Mouse (Mus musculus) layer of hippocampus, adult 11-12 months (tissue): ENCODE results near the gene Usp32.
A peak's percentile ranks its signal among the peaks of the same experiment; 100 is the strongest.
"Not testable (repeated sequence)": the region's sequence is repeated elsewhere in the genome, so short reads cannot be mapped to it uniquely, and the experiment has no call there.

Experiments
- DNase-seq: peaks from one replicate; pipeline ENCODE4 v3.0.0; 2022; ENCODE audit warnings: low spot score

Usp32 gene

DNA sequence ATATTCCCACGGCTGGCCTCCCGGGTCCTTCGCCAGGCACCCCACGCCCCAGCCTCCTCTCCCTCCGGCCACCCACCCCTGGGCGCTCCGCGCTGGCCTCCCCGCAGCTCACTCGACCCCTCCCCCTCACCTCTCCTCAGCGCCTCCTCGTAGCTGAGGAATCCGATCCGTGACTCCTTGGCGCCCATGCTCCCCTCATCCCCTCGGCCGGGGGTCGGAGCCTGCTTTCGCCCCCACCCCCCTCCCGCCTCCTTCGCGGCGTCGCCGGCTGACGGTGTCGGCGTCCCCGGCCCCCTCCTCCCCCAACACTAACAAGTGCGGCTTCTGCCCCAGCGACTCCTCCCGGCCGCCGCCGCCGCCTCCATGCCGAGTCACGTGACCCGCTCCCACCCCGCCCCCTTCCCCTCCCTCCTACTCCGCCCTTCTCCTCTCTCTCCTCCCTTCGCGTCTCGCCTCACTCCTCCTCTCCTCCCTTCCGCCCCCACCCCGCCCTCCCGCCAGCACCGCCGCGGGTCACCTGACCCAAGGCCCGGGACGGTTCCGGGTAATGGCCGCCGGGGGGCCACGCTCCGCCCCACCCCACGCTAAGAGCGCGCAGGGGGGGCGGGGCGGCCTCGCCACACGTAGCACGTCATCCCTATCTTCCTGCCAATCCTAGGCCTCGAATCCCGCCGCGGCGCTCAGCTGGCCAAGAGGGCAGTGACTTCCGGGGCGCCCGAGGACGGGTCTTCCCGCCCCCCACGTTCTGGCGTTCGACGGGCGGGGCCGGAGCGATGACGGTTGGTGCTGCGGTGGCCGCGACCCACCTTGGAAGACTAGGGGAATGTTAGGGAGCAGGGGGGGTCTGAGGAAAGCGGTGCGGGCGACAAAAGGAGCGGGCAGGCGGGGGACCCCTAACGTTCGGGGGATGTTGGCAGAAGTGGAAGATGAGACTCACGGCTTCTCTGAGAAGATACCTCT is at the start of gene Usp32:
Gene Usp32 (minus strand): TSS at position 581 of the 960 bp plus-strand sequence.
- peak; percentile 97 for DNase-seq

DNA sequence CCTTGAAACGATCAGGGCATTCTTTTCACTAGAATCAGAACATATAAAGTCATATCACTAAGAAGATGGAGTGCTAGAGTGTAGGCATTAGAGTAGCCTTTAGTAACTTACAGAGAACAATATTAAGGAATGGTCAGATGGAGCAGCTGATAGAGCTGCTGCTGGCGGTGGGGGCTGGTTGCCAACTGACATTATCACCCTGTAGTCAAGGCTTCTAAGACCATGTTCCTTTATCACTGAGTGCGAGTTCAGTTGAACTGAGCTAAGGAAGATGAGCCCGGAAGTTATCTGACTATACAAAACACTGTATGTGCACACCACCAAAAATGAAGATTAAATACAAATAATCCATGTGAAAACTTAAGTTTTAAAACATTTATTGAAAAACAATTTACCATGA is 49.1 kb upstream of the Usp32 start:
- DNase-seq, result no peak

DNA sequence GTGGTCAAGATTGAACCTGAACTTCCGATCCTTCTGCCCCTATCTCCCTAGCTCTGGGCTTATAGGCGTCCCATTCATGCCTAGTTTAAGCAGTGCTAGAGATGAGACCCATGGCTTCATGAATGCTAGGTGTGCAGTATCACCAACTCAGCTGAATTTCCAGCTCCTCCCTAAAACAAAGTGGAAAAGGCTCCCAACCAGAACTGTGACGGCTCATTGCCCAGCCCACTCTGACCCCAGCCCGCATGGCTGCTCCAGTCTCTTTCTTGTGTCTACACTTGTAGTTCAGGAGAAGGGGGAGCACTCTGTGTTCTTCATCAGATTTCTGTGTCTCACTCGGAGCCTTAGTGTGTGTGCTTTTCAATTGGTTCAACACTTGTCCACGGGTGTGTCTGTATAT is 44.9 kb upstream of the Usp32 start:
- no peak for DNase-seq

DNA sequence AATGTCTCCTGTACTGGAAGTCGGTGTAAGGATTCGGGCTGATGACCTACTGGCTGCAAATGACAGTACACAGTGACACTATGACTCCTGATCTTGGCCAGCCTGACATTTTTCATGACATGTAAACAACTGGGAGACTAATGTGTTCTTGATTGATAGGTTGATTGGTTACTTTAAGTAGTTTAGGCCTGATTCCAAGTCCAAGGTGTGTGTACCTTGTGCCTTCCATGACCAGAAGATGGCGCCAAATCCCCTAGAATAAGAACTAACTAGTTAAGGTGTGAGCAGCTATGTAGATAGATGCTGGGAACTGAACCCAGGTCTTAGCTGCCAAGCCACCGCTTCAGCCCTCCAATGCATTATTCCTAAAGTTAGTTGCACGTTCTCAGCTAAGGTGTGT is 44.1 kb upstream of the Usp32 start:
- peak; percentile 26 for DNase-seq

DNA sequence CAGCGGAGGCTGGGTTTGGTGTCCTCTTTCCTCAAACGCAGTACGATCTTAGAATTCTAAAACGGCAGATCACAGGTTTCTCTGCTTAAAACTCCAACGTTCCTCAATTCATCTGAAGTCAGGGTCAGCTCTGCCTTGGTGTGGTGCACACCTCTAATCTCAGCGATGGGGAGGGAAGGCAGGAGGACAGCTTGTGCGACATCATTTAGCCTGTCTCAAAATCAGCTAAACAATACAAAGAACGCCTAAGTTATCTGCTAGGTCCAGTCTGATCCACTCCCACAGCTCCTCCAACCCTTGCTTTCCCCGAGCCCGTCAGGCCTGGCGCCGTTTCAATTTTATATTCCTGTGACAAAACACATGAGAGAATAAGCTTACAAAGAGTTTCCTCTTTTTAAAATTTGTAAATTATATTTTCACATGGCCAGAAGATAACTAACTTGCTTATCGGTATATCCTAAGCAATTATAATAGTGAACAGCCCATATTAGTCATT is 43.4 kb upstream of the Usp32 start:
- no peak for DNase-seq

DNA sequence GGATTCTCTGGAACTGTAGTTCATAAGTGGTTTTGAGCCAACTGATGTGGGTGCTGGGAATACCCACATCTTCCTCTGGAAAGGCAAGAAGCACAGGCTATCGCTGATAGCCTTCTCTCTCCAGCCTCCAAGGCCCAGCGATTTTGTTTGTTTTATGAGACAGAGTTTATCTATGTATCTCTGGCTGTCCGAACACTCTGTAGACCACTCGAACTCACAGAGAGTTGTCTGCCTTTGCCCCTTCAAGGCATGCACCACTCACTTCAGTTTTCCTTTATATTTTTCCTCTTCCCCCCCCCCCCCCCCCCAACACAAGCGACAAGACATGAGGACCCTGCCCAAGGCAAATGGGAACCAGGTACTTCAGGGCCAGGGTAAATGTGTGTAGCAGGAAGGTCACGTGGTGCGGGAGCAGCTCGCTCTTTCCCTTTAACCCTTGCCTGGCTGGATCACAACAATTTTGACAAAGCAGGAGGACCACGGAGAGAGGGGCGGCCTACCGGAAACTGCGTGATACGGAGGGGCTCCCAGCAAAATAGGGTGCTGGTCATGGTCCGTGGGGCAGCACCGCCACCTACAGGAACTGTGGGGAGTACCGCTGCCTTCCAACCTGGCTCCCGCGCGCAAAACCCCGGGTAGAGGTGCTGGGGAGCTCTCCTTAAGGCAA is 42.8 kb upstream of the Usp32 start:
- peak; percentile 58 for DNase-seq

DNA sequence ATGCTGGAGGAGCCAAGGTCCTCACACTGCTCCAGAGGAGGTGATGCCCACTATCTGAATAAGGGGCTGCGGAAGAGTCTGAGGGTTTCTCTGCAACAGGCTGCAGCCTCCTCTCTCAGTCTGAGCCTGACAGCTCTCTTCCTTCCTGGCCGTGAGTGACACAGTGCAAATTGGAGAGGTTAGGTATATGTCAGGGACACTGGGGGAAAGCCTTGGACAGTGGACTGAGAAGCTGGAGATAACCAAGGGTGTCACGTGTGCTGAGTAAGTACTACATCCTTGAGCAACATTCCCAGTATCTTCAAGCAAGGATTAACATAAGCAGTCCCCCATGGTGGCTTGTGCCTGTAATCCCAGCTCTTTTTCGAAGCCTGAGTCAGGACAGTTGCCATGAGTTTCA is 38.5 kb upstream of the Usp32 start:
- no peak for DNase-seq

DNA sequence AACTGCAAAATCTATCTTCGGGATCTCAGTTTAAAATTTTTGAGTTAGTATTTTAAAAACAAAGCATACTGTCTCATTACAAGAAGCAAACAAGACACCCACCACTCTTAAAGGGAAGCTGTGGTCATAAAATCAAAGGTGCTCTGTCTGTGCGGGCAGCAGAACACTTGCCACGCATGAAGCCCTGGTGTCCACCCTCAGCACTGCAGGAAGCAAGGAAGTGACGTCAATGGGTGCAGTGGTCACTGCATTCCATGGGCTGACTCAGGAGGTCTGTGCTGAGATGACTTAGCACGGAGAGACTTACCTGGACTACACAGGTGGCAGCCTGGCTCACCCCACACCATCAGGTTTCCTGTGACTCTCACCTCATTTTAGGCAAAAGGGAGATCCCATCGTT is 37.8 kb upstream of the Usp32 start:
- DNase-seq, result no peak

DNA sequence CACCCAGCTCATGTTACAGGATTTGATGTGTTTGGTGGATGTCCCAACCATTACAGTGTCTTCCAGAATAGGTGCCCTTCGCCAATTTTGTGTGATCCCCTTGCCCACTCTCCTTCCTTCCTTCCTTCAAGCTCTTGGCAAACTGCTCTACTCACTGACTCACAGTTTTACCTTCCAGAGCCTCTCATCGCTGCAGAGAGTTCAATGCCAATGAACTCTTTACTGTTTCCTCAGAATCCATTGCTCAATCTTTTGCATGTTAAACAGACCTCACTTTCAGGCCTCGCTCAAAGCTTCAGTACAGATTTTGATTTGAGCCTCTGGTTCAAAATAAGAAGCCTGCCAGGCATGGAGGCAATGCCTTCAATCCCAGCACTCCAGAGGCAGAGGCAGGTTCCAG is 36.0 kb upstream of the Usp32 start:
- DNase-seq, result no peak

DNA sequence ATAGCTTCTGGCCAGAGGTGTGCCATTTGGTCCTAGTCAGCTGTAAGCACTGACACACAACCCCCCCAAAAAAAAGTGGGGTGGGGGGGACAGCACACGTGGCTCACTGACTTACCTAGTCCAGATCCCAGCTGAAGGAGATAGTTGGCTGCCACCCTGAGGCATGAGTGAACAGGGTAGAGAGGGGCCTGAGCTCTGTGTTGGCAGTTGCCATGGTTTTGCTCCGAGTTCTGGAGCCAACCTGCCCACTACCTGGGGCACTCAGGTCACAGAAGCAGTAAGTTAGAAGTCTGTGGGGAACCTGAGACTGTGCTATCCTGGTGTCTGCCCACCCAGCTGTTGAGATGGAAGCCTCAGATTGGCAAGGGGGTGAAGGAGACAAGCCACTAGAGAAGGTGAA is 30.9 kb upstream of the Usp32 start:
- no peak for DNase-seq

DNA sequence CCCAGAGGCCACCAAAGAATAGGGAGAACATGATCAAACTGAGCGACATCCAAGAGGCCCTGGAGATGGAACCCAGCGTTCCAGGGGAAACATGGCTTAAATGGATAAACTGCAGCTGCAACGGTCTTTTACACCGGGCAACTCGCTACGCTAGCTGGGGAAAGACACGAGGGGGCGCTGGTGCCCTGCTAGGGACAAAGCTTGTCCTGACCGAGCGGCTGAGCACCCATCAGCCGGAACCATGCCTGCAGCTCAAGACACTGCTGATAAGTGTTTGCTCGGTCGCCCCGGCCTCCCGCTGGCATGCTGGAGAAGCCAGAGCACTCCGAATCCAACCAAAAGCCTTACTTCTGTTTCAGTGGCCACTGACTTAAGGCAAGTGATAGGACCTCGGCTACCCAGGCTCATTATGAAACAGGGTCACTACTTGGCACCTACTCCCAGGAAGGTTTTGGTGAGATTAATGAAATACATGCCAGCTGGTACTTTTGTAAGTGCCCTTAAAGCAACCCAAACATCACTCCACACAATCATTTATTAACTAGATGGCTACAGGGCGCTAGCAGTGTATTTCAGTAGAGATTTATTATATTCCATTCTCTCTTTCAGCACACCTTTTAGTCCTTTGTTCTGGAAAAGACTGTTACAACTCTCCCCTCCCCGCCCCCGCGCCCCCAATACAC is 30.2 kb upstream of the Usp32 start, which contains the start of gene 1700125H20Rik:
Gene 1700125H20Rik (plus strand): TSS at position 347 of the 683 bp plus-strand sequence.
- peak; percentile 88 for DNase-seq

DNA sequence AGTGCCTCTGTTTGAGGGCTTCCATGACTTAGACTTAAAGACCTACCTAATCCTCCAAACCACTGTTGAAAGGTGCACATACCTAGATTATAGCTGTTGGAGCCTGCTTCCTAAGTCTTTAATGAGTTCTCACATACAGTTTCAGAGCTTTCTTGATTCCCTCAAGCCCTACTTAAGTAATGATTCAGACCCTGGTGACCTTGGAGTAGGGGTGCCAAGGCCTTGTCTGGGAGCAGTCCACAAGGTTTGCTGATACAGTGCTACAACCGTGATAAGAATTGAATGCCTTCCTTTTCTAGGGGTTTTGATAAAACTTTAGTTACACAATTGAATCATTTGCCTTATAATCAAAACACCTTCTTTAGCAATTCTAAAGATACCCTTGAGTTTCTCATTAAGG is 27.5 kb upstream of the Usp32 start:
- DNase-seq, result no peak

DNA sequence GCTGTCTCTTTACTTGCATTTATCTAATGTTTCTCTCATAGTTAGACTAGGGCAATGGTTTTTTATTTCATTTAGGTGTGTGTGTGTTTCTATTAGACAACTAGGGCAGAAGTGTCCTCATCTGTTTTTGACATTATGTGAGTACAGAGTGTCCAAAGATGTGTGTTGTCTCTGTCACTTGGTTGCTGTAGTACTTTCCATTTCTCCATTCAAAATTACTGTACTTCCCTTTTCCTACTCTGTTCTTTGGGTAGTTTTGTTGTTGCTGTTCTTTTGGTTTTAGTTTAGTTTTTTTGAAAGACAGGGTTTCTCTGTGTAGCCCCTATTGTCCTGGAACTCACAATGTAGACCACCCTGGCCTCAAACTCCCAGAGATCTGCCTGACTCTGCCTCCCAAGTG is 24.4 kb upstream of the Usp32 start:
- DNase-seq, result no peak

DNA sequence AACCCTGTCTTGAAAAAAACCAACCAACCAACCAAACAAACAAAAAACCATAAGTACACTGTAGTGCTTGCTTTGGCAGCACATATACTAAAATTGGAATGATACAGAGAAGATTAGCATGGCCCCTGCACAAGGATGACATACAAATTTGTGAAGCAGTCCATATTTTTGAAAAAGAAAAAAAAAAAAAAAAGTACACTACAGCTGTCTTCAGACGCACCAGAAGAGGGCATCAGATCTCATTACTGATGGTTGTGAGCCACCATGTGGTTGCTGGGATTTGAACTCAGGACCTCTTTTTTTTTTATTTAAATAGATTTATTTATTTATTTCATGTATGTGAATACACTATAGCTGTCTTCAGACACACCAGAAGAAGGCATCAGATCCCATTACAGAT is 23.1 kb upstream of the Usp32 start:
- DNase-seq, result not testable (repeated sequence)

DNA sequence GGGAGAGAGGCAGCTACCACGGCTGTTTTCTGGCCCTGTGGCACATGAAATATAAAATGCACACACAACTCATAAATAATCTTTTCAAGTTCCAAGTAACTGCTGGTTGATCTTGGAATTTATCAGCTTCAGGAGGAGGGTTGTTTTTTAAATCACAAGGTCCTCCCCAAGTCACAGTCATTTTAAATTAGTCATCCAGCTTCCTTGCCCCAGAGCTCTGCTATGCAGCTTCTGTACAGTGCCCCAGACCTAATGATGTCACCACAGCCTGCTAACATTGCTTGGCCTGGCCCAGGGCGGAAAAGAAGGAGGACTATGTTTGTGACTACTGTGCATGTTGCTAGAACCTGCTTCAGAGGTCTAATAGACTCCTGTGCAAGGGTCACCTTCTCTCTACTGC is 17.3 kb upstream of the Usp32 start:
- DNase-seq, result no peak

DNA sequence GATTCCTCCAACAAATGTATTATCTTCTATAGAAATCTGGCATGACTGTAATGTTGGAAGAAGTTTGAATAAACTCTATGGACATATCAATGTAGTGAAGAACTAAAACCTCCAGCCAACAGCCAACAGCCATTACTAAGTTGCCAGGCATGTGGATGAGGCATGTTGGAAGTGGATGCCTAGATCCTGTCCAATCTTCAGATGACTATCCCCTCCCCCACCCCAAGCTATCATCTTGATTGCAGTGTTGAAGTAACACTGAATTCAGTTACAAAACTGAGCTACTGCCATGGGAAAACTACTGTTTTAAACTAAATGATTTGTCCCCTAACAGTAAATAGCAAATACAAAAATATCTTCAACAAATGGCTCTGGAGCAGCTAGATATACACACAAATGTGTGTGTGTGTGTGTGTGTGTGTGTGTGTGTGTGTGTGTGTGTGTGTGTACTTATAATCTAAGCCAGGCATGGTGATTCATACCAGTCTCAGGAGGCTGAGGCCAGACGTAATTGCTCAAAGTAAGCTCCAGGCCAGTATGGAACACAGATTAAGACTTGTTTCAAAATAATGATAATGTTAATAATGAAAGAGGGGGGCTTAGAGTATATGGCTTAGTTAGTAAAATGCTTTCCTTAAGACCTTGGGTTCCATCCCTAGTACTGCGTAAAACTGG is 12.4 kb upstream of the Usp32 start:
- no peak for DNase-seq

DNA sequence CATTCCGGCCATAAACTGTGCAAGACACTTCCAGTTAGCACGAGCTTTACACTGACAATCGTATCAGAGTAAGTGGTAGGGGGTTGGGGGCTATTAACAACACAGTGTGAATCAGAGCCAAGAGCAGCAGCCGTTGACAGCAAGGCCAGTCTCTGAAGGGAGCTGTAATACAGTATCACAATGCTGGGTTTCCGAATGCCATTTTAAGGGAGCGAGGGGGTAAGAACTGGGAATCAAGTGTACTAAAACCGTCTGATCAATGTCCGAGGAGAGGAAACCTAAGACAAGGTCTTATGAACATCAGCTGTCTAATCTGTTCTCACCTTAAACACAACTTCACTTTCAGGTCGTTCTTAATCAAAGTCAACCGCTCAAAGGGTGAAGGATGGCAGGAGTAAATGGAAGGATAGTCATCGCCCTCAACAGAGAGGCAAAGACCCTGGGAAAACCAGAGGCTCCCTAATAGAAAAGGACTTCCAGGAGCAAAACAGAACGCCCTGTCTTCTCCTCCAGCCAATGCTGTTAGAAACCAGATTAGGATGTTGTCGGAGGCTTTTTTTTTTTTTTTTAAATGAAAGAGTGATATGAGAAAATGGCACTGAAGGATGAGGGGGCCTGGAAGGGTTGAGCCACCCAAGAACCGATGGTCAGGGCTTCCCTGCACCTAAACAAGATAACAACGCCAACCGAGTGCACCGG is 1.0 kb downstream of the Usp32 start:
- peak; percentile 12 for DNase-seq

DNA sequence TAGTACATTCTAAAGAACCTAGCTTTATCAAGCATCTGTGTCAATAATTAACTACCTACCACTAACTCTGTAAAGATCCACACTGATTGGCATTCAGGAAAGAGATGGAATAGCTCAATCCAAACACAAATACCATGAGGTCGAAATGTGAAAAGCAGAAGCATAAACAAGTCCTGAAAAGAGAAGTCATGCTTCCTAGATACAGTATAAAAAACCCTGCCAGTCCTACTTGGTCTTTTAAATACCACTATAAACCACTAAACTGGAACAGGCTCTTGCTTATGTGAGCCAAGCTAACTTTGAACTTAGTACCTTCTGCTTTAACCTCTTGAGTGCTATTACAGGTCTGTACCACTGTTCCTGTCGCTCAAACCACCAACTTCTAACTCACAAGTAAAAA is 8.4 kb downstream of the Usp32 start:
- DNase-seq, result no peak

DNA sequence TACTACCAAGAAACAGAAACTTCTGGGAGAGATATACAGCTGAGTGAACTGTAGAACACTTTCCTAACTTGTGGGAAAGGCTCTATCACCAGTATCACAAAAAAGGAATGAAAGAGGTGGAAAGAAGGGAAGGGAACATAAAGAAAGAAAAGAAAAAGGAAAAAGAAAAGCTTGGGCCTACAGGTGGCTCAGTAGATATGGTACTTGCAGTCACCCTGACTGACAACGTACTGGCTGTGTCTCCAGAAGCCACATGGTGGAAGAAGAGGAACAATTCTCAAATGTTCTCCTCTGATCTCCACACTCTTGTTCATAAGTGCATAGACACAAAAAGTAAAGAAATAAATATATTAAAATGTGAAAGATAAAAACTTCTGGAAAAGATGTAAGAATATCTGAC is 11.1 kb downstream of the Usp32 start:
- DNase-seq, result no peak

DNA sequence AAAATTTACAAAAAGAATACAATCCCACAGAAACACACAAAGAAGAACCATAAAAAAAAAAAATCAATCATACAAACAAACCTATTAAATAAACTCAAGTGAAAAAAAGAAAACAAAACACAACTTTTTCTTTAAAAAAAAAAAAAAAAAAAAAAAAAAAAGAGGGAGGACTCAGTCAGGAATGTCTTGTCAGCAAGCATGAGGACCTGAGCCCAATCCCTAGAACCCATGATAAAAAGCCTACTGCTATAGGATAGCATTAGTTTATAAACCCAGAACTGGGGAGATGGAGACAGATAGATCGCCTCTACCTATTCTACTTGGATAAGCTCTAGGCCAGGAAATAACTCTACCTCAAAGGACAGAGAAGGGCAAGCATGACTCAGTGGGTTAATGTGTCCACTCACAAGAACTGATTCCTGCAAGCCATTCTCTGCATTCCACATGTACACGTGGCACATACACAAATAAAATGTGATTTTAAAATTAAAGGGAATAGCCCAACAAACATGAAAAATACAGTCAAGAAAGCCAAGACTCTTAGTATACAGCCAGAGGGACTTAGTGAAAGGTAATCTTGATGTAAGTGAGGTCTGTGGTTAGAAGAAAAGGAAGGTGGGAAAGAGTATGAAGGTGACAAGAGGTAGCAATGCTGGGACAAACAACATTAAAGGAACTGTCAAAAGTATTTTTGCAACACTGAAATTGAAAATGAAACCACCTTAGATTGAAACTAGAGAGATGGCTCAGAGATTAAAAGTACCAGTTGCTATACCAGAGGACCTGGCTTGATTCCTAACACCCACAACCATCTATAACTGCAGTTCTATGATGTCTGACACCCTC is 13.5 kb downstream of the Usp32 start:
- no peak for DNase-seq
